Mouse (Mus musculus): ENCODE measurements around the gene Lamtor3. TPM values are rescaled to one million over a fixed set of nuclear protein-coding genes. Genes with fewer than 3 reads are reported as not detected.
A peak's percentile ranks its signal among the peaks of the same experiment; 100 is the strongest.
"Not testable (repeated sequence)": the region's sequence is repeated elsewhere in the genome, so short reads cannot be mapped to it uniquely, and the experiment has no call there.

Gene Lamtor3
- polyA plus RNA-seq, 1 experiment: 92.8 TPM

GRCm38 (mm10) chr3:137954256-137954916 is 36.1 kb downstream of the Lamtor3 start:
- Histone ChIP-seq H3K4me1 (ENCODE audit: control insufficient read depth, insufficient read depth, low read length) (no peaks in the 10 kb centered on the region; the same call in 1 of the 2 replicates), H3K4me3 (replicated peaks; ENCODE audit: insufficient read depth, low read depth, low read length) (no peak overlapping the region), H3K27me3 (ENCODE audit: control insufficient read depth, insufficient read depth, low read length) (no peaks in the 10 kb centered on the region), H3K27ac (ENCODE audit: insufficient read depth, low read length) (no peak overlapping the region)
- DNase-seq: no peak
- 84% methylated on average over 23 of the region's 23 CpGs for WGBS
- TF ChIP-seq CTCF (IDR thresholded peaks at IDR 0.05; ENCODE audit: borderline replicate concordance, insufficient read depth, low read depth, low read length): no peak
- no peak for TF ChIP-seq POLR2A (IDR thresholded peaks at IDR 0.05; ENCODE audit: borderline replicate concordance, insufficient read depth, low read length)

DNA sequence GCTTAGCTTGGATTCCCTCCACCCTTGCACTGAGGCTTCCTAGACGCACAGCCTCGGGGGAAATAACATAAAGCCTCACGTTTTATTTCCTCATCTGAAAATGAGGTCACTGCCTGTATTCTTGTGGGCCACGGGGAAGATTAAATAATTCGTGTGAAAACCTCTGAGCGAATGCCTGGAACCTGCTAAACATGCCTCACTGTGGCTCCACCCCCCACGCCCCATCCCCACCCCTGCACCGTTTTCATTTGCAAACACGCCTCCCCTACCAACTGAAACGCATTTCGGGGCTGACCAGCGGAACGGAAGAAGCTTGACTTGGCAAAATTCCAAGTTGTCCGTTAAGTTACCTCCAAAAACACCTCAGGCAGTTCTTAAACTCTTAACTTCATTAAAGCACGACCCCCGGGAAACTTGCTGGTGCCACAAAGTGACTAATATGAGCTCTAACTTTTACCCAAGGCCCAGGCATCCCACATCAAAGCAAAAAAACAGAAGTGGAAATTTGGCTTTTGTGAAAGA is 37.3 kb downstream of the Lamtor3 start:
- Histone ChIP-seq H3K27me3 (ENCODE audit: control insufficient read depth, insufficient read depth, low read length) (no peaks in the 10 kb centered on the region), H3K27ac (ENCODE audit: insufficient read depth, low read length) (no peak overlapping the region), H3K4me1 (ENCODE audit: control insufficient read depth, insufficient read depth, low read length) (no peaks in the 10 kb centered on the region; the same call in 1 of the 2 replicates), H3K4me3 (replicated peaks; ENCODE audit: insufficient read depth, low read depth, low read length) (no peak overlapping the region)
- no peak for DNase-seq
- WGBS: 18% methylated on average over 16 of the region's 16 CpGs
- no peak for TF ChIP-seq POLR2A (IDR thresholded peaks at IDR 0.05; ENCODE audit: borderline replicate concordance, insufficient read depth, low read length)
- TF ChIP-seq CTCF (IDR thresholded peaks at IDR 0.05; ENCODE audit: borderline replicate concordance, insufficient read depth, low read depth, low read length): no peak

GRCm38 (mm10) chr3:137957864-137958263 is 39.6 kb downstream of the Lamtor3 start:
- H3K4me1 ChIP-seq (ENCODE audit: control insufficient read depth, insufficient read depth, low read length): peaks cover 7% of the 10 kb centered on the region
- no peak for DNase-seq
- no peak overlapping the region for H3K4me3 ChIP-seq (replicated peaks; ENCODE audit: insufficient read depth, low read depth, low read length)
- TF ChIP-seq CTCF (IDR thresholded peaks at IDR 0.05; ENCODE audit: borderline replicate concordance, insufficient read depth, low read depth, low read length) (no peak), POLR2A (IDR thresholded peaks at IDR 0.05; ENCODE audit: borderline replicate concordance, insufficient read depth, low read length) (no peak)
- 84% methylated on average over 9 of the region's 9 CpGs for WGBS
- no peak overlapping the region for H3K27ac ChIP-seq (ENCODE audit: insufficient read depth, low read length)
- no peaks in the 10 kb centered on the region for H3K27me3 ChIP-seq (ENCODE audit: control insufficient read depth, insufficient read depth, low read length)

- Histone ChIP-seq H3K4me1 (ENCODE audit: control insufficient read depth, insufficient read depth, low read length) (peaks cover 7% of the 10 kb centered on the region), H3K4me3 (replicated peaks; ENCODE audit: insufficient read depth, low read depth, low read length) (no peak overlapping the region), H3K27ac (ENCODE audit: insufficient read depth, low read length) (no peak overlapping the region), H3K27me3 (ENCODE audit: control insufficient read depth, insufficient read depth, low read length) (no peaks in the 10 kb centered on the region)
- 94% methylated on average over 4 of the region's 4 CpGs for WGBS
- no peak for TF ChIP-seq CTCF (IDR thresholded peaks at IDR 0.05; ENCODE audit: borderline replicate concordance, insufficient read depth, low read depth, low read length)
- no peak for DNase-seq
These were observed 40.0 kb downstream of the Lamtor3 start for GRCm38 (mm10) chr3:137958352-137958751.

DNA sequence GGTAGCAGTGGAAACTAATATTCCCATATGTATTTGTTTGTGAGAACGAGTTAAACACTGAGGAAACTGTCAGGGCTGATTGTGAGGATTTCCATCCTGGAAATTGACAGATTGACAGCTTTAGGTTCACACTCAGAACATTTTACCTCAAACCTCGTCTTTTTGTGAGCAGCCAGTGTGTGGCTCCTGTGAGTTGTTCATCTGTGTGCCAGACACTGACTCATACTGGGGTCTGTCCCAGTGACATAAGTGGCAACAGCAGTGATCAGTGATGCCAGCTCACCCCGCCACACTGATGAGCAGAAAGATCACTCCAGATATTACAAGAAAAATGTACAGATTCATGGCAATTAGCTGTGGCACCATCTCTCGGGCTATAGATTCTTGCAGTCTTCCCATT is 41.1 kb downstream of the Lamtor3 start:
- TF ChIP-seq POLR2A (IDR thresholded peaks at IDR 0.05; ENCODE audit: borderline replicate concordance, insufficient read depth, low read length) (no peak), CTCF (IDR thresholded peaks at IDR 0.05; ENCODE audit: borderline replicate concordance, insufficient read depth, low read depth, low read length) (no peak)
- no peaks in the 10 kb centered on the region for H3K27me3 ChIP-seq (ENCODE audit: control insufficient read depth, insufficient read depth, low read length)
- WGBS: 48% methylated on average over 4 of the region's 4 CpGs
- peaks cover 7% of the 10 kb centered on the region for H3K4me1 ChIP-seq (ENCODE audit: control insufficient read depth, insufficient read depth, low read length)
- DNase-seq: peak in 1 of 2 experiments; percentile 53
- H3K4me3 ChIP-seq (replicated peaks; ENCODE audit: insufficient read depth, low read depth, low read length): no peak overlapping the region
- no peak overlapping the region for H3K27ac ChIP-seq (ENCODE audit: insufficient read depth, low read length)

DNA sequence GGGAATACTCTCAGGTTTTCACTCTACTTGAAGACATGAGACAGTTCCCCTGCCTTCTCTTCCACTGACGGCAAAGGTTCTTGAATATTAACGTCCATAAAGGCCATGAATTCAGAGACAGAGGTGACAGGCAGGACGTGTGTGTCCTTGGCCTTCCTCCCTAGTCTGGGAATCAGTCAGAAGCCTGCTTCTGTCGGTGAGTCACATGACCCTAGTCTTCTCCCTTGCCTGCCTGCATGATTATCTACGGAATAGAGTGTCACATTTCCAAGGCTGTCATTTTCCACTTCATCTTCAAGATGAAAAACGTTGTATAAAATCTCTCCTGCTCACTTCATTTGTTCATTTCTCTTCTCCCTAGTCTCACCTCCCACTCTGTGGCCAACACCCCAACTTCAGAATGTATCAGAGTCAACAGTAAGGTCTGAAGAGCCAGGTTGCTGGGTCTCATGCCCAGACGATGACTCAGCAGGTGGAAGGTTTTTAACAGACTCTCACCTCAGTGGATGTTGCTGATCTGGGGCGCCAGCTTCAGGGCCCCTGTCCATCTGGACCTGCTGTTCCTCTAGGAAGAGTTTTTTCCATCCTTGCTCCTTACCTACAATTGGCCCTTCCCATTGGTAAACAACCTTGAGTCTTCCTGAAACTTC is 43.6 kb downstream of the Lamtor3 start:
- H3K27ac ChIP-seq (ENCODE audit: insufficient read depth, low read length): no peak overlapping the region
- H3K27me3 ChIP-seq (ENCODE audit: control insufficient read depth, insufficient read depth, low read length): no peaks in the 10 kb centered on the region
- TF ChIP-seq CTCF (IDR thresholded peaks at IDR 0.05; ENCODE audit: borderline replicate concordance, insufficient read depth, low read depth, low read length) (no peak), POLR2A (IDR thresholded peaks at IDR 0.05; ENCODE audit: borderline replicate concordance, insufficient read depth, low read length) (no peak)
- H3K4me3 ChIP-seq (replicated peaks; ENCODE audit: insufficient read depth, low read depth, low read length): no peak overlapping the region
- DNase-seq: peak; percentile 52 to 82
- 22% methylated on average over 8 of the region's 8 CpGs for WGBS
- peaks cover 7% of the 10 kb centered on the region for H3K4me1 ChIP-seq (ENCODE audit: control insufficient read depth, insufficient read depth, low read length)

- 63% methylated on average over 8 of the region's 8 CpGs for WGBS
- Histone ChIP-seq H3K27me3 (ENCODE audit: control insufficient read depth, insufficient read depth, low read length) (no peaks in the 10 kb centered on the region), H3K27ac (ENCODE audit: insufficient read depth, low read length) (no peak overlapping the region), H3K4me3 (replicated peaks; ENCODE audit: insufficient read depth, low read depth, low read length) (no peak overlapping the region), H3K4me1 (ENCODE audit: control insufficient read depth, insufficient read depth, low read length) (peaks cover 7% of the 10 kb centered on the region)
- DNase-seq: no peak
- TF ChIP-seq POLR2A (IDR thresholded peaks at IDR 0.05; ENCODE audit: borderline replicate concordance, insufficient read depth, low read length) (no peak), CTCF (IDR thresholded peaks at IDR 0.05; ENCODE audit: borderline replicate concordance, insufficient read depth, low read depth, low read length) (no peak)
These were observed 45.2 kb downstream of the Lamtor3 start for GRCm38 (mm10) chr3:137963508-137963907.

- not testable (repeated sequence) for H3K4me1 ChIP-seq (ENCODE audit: control insufficient read depth, insufficient read depth, low read length); DNase-seq; H3K27me3 ChIP-seq (ENCODE audit: control insufficient read depth, insufficient read depth, low read length); H3K27ac ChIP-seq (ENCODE audit: insufficient read depth, low read length); H3K4me3 ChIP-seq (replicated peaks; ENCODE audit: insufficient read depth, low read depth, low read length)
- WGBS: 53% methylated on average over 1 of the region's 1 CpGs
These were observed 45.7 kb downstream of the Lamtor3 start for GRCm38 (mm10) chr3:137964014-137964413.
